Mouse (Mus musculus): Measurements from ENCODE around the gene Psd4. TPM values are rescaled to one million over a fixed set of nuclear protein-coding genes. Genes with fewer than 3 reads are reported as not detected.
A peak's percentile ranks its signal among the peaks of the same experiment; 100 is the strongest.

The Psd4 gene
- polyA plus RNA-seq, 1 experiment from 2014 or later: 0.08 TPM

DNA sequence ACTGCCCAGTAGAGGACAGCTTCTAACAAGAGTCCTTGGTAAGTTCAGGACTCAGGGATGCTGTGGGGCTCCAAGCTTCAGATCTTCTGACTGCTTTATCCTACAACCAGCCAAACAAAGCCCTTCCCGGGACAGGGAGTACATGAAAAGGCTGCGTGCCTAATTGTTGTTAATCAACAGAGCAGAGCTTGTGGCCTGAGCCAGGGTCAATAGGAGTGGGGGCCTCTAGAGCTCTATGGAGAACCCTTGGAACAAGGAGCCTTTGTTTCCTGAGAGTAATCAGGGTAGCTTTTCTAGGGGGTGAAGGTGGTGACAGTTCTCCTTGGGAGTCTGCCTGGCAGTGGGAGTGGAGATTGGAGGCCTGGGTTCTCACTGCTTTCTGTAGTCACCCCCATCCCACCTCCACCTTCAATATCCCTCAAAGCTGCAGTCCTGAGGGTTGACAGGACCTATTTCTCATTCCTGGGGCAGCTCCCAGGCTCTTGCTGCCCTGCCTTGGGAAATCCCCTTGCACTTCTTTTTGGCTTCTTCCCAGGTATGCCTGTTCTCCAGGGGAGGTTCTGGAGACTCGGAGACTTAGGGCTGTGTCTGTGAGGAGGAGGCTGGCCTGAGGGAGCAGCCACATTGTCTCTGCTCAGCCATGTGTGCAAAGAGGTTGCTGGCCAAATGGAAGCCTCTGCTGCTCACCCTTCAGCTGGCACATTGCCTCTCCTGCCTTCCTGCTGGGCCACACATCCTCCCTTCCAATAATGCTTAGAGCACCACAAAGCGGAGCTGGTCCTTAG, 40.5 kb downstream of the Psd4 start:
- peak; percentile 93 for DNase-seq (ENCODE audit: low read depth, low spot score)
- ChIA-PET POLR2A (interaction anchor here (0.5 to 3.7 kb wide), 7 partner anchors 16 to 129 kb away, joined by 3 to 30 read pairs (median 3); partner anchors contain the start of gene Pax8), CTCF (interaction anchor here (0.9 to 10.2 kb wide), 21 partner anchors 11 to 167 kb away, joined by 3 to 89 read pairs (median 5); no protein-coding TSS in a partner anchor)
- no peak for TF ChIP-seq CTCF (IDR thresholded peaks at IDR 0.05)
- no peaks in the 10 kb centered on the region for H3K27me3 ChIP-seq
- in situ Hi-C loops (cut with MboI; ENCODE audit: low pct_unique_long_range_greater_than_20kb): loop anchor here (5.0 kb wide), 3 partner anchors 111 to 344 kb away; no protein-coding TSS in a partner anchor
- ATAC-seq: peak; percentile 90

DNA sequence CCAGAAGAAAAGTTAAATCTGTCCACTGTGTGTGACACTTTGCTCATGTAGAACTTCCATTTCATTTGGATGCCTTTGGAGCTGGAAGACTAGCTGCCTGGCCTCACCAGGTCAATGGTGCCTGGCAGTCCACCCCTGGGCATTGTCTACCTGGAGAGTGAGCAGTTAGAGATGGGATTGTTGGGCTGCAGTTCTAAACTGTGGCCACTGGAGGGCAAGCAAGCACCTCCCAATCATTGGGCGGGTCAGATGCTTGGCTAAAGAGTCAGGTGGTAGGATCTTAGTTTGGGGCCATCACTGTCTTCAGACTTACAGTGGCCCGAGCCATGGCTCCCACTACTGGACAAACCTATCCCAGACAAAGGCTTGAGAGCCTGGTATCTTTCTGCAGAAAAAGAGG, 41.8 kb downstream of the Psd4 start:
- POLR2A ChIA-PET: interaction anchor here (0.5 to 3.7 kb wide), 3 partner anchors 30 to 129 kb away, joined by 4 to 30 read pairs (median 8); partner anchors contain the start of gene Pax8
- ATAC-seq (peak; percentile 6), DNase-seq (ENCODE audit: low read depth, low spot score) (no peak)
- no peaks in the 10 kb centered on the region for H3K27me3 ChIP-seq
- CTCF ChIA-PET: interaction anchor here (0.7 to 10.2 kb wide), 21 partner anchors 11 to 344 kb away, joined by 3 to 89 read pairs (median 4); no protein-coding TSS in a partner anchor
- peak; percentile 90 for TF ChIP-seq CTCF (IDR thresholded peaks at IDR 0.05)
- in situ Hi-C loops (cut with MboI; ENCODE audit: low pct_unique_long_range_greater_than_20kb): loop anchor here (5.0 kb wide), 3 partner anchors 112 to 343 kb away; no protein-coding TSS in a partner anchor

DNA sequence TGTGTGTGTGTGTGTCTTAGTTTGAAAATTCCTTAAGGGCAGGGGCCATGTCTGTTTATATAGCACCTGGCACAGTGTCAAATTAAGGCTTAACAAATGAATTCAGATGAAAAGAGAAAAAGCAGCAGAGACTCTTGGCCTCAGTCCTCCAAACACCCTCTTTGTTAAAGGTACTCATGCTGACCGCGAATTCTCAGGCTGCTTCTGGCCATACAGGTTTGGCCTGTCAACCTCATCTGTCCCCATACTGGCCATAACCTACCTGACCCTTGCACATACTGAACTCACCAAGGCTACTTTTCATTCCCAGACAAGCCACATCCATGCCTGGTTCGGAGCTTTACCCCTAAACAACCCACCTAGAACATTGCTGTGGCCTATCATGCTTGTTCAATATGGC, 45.8 kb downstream of the Psd4 start:
- ChIA-PET CTCF (interaction anchor here (0.9 to 2.5 kb wide), 3 partner anchors 54 to 150 kb away, joined by 3 to 7 read pairs (median 6); no protein-coding TSS in a partner anchor), POLR2A (interaction anchor here (0.6 to 2.6 kb wide), 6 partner anchors 21 to 66 kb away, joined by 3 to 13 read pairs (median 5); partner anchors contain the start of gene Pax8)
- no peak for TF ChIP-seq CTCF (IDR thresholded peaks at IDR 0.05)
- ATAC-seq (no peak), DNase-seq (ENCODE audit: low read depth, low spot score) (no peak)
- no peaks in the 10 kb centered on the region for H3K27me3 ChIP-seq
- in situ Hi-C loops (cut with MboI; ENCODE audit: low pct_unique_long_range_greater_than_20kb): loop anchor here (10.0 kb wide), 1 partner anchor 62 kb away; the partner anchor contains the start of gene Pax8

DNA sequence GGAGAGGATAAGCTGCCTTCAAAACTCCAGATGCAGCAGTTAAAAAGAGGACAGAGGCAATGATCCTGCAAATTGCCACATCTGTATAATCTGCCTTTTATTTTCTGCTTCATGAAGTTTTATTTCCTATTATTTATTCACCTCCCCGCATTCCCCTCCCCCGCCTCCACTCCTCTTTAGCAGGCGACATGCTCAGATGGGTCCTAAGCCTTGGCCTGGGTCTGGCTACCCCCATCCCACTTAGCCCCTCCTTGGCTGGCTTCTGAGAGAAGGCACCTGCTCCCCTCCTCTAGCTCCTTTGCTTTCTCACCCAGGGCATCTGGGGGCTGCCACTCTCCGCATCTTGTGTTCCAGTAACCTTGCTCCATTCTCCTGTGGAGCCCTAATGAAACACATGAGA, 46.3 kb downstream of the Psd4 start:
- ATAC-seq (peak; percentile 1), DNase-seq (ENCODE audit: low read depth, low spot score) (no peak)
- in situ Hi-C loops (cut with MboI; ENCODE audit: low pct_unique_long_range_greater_than_20kb): loop anchor here (10.0 kb wide), 1 partner anchor 61 kb away; the partner anchor contains the start of gene Pax8
- ChIA-PET CTCF (interaction anchor here (0.9 to 2.0 kb wide), 2 partner anchors 54 to 117 kb away, joined by 3 to 6 read pairs; no protein-coding TSS in a partner anchor), POLR2A (interaction anchor here (0.6 to 2.6 kb wide), 9 partner anchors 12 to 66 kb away, joined by 3 to 13 read pairs (median 4); partner anchors contain the start of gene Pax8)
- no peaks in the 10 kb centered on the region for H3K27me3 ChIP-seq
- no peak for TF ChIP-seq CTCF (IDR thresholded peaks at IDR 0.05)

DNA sequence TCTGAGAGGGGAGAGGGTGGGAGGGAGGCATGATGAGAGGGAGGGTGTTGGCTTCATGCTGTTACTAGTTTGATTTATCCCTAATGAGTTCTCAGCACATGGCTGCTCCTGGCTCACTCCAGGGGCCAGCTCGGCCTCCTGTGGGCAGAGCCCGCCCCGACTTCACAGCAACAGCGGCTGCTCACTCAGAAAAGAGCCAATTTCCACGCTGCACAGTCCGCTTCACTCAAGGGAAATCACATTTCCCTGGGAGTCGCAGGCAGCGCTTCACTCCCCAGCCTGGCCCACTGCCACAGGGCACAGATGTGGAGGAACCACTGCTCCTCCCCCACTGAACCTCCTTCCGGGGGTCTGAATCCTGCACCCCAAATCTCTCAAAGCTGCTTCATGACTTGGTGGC, 49.3 kb downstream of the Psd4 start:
- no peaks in the 10 kb centered on the region for H3K27me3 ChIP-seq
- TF ChIP-seq CTCF (IDR thresholded peaks at IDR 0.05): no peak
- DNase-seq (ENCODE audit: low read depth, low spot score): no peak
- in situ Hi-C loops (cut with MboI; ENCODE audit: low pct_unique_long_range_greater_than_20kb): loop anchor here (10.0 kb wide), 1 partner anchor 58 kb away; the partner anchor contains the start of gene Pax8
- ChIA-PET CTCF (interaction anchor here (1.6 kb wide), 1 partner anchor 36 kb away, joined by 3 read pairs; no protein-coding TSS in a partner anchor), POLR2A (interaction anchor here (1.3 to 2.2 kb wide), 4 partner anchors 16 to 58 kb away, joined by 3 to 9 read pairs (median 5); partner anchors contain the start of gene Pax8)
- peak; percentile 52 for ATAC-seq

DNA sequence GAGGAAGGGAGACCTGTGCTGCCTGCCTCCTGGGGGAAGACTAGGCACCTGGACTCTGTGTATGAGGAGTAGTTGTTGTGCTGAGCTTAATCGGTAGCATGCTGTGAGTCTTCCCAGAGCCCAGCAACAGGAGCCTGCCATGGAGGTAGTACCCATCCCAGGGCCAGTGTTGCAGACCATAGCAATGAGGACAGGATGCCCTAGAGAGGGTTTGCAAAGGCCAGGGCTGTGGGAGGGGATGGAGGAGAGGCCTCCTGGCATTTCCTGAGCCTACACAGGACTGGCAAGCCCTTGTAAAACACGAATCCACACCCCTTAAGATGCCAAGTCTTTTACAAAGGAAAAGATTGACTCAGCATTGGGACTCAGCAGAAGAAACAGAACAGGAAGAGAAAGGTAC, 49.7 kb downstream of the Psd4 start:
- no peaks in the 10 kb centered on the region for H3K27me3 ChIP-seq
- in situ Hi-C loops (cut with MboI; ENCODE audit: low pct_unique_long_range_greater_than_20kb): loop anchor here (10.0 kb wide), 1 partner anchor 58 kb away; the partner anchor contains the start of gene Pax8
- no peak for TF ChIP-seq CTCF (IDR thresholded peaks at IDR 0.05)
- POLR2A ChIA-PET: interaction anchor here (0.7 to 2.2 kb wide), 5 partner anchors 16 to 57 kb away, joined by 3 to 9 read pairs (median 3); partner anchors contain the start of gene Pax8
- CTCF ChIA-PET: interaction anchor here (0.9 to 1.6 kb wide), 2 partner anchors 35 to 120 kb away, joined by 3 read pairs; no protein-coding TSS in a partner anchor
- DNase-seq (ENCODE audit: low read depth, low spot score) (no peak), ATAC-seq (peak; percentile 55)

DNA sequence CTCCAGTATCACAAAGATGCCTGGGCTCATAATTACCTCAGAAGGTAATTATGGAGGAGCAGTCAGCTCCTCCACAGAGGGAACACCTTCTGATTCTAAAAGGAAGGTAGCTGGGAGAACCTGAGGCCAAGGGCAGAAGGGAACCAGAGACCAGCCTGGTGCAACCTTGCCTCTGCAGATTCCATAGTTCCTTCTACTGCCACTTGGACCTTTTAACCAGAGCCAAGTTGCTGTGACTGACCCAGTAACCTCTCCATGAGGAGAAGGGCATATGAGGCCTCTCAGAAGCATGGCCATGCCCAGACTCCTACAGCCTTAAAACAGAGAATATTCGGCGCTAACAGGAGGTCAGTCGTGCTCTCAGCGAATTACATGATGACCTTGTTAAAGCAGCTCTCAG, 50.2 kb downstream of the Psd4 start:
- CTCF ChIA-PET: interaction anchor here (0.9 to 1.6 kb wide), 2 partner anchors 35 to 121 kb away, joined by 3 read pairs; no protein-coding TSS in a partner anchor
- POLR2A ChIA-PET: interaction anchor here (0.7 to 2.2 kb wide), 4 partner anchors 15 to 57 kb away, joined by 3 to 9 read pairs (median 5); partner anchors contain the start of gene Pax8
- DNase-seq (ENCODE audit: low read depth, low spot score) (no peak), ATAC-seq (no peak)
- no peak for TF ChIP-seq CTCF (IDR thresholded peaks at IDR 0.05)
- no peaks in the 10 kb centered on the region for H3K27me3 ChIP-seq
- in situ Hi-C loops (cut with MboI; ENCODE audit: low pct_unique_long_range_greater_than_20kb): loop anchor here (10.0 kb wide), 1 partner anchor 57 kb away; the partner anchor contains the start of gene Pax8

DNA sequence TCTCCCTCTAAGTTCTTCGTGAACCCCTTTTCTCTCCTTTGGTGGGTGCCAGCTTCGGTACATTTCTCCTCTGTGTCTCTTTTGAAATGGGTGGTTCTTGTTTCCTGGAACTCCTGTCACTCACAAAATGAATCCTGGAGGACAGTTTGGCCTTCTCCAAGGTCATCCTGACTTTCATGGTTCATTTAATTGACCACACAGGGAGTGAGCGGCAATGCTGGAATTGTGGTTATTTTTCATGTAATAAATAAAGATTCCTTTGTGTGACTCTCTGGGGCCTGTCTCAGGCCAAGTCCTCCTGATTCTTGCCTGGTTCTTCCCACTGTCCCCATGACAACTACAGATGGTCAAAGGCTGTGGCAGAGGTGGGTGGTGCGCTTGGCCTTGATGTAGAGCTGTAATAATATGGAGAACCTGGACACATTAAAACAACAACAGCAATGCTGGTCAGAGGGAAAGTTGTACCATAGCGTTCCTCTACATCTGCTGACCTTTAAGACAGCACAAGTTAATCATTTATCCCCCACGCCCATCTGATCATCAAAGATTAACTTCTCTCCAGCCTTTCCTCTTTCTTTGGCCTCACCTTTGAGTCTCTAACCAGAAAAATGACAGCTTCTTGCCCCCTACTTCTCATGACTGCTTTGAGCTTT, 54.0 kb downstream of the Psd4 start:
- in situ Hi-C loops (cut with MboI; ENCODE audit: low pct_unique_long_range_greater_than_20kb): no loop called here
- ChIA-PET POLR2A (interaction anchor here (0.6 to 1.1 kb wide), 4 partner anchors 20 to 54 kb away, joined by 3 to 4 read pairs (median 3); partner anchors contain the start of gene Pax8), CTCF (interaction anchor here (3.7 kb wide), 1 partner anchor 12 kb away, joined by 14 read pairs; no protein-coding TSS in a partner anchor)
- no peaks in the 10 kb centered on the region for H3K27me3 ChIP-seq
- DNase-seq (ENCODE audit: low read depth, low spot score) (no peak), ATAC-seq (peak; percentile 22)
- TF ChIP-seq CTCF (IDR thresholded peaks at IDR 0.05): no peak

DNA sequence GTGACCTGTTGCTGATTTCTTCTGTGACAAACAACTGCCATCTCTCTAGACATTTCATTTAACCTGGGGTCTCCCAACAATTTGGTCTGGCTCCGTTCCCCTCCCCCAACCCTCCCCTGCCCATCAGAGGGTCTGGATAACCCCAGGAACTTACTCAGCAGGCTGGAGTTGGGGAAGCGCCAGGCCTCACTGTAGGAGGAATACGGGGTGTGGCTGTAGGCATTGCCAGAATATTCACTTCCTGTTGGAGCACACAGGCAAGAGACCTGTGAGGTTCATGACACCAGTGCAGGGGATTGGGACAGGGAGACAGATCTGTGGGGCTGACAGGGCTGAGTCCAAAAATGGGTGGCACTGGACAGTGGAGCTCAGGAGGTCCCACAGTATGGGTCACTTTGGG, 55.4 kb downstream of the Psd4 start:
- DNase-seq (ENCODE audit: low read depth, low spot score): no peak
- ATAC-seq: no peak
- no peak for TF ChIP-seq CTCF (IDR thresholded peaks at IDR 0.05)
- POLR2A ChIA-PET: interaction anchor here (1.3 kb wide), 1 partner anchor 52 kb away, joined by 3 read pairs; the partner anchor contains the start of gene Pax8
- no peaks in the 10 kb centered on the region for H3K27me3 ChIP-seq
- in situ Hi-C loops (cut with MboI; ENCODE audit: low pct_unique_long_range_greater_than_20kb): no loop called here
- CTCF ChIA-PET: no interaction called here
